Mouse (Mus musculus): ENCODE data around the gene Fzr1. TPM values are rescaled to one million over a fixed set of nuclear protein-coding genes. Genes with fewer than 3 reads are reported as not detected.

The Fzr1 gene
- polyA plus RNA-seq, 1 experiment from 2014 or later, result 70.0 TPM

DNA sequence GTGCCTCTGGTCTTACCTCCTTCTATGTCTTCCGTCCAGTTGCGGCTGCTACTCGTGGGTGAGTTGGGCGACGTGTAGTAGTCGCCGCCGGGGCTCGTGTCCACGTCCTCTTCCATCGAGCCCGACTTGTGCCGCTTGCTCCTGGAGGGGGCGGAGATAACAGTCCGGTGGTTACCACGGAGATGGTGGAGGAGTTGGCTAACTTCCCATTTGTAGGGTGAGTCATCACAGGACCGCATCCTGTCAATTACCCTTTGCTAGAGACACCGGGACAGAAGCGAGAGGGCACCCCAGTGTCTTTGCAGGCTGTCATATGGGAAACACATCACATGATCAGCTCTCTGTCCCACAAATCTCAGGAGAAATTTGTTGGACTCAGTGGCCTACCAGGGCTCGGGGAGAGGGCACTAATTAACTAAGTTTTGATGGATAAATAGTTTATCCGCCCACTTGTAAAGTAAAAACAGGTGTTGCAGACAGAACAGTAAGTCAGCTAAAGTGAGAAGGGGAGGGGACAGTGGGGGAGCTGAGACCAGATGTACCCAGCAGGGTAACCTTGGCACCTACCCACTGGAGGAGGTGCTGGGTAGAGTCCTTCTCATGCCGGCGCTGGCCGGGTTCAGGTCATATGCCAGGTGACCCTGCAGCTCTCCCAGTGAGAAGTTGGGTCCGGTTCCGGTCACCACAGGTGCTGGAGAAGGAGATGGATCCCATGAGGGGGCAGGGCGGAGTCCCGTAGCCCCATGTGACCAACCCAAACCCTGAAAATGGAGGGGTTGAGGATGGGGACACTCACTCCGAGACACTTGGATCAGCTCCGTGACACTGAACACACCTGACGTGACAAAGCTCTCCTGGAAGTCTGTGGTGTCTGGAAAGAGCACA is 29.5 kb upstream of the Fzr1 start:
- H3K4me1 ChIP-seq (ENCODE audit: control insufficient read depth, insufficient read depth, low read length), result peaks cover 81% of the 10 kb centered on the region
- H3K36me3 ChIP-seq (ENCODE audit: control insufficient read depth, insufficient read depth, low read length), result peaks cover 5% of the 10 kb centered on the region; the same call in 1 of the 2 replicates
- H3K27me3 ChIP-seq (ENCODE audit: control insufficient read depth, insufficient read depth, low read length), result peaks cover 12% of the 10 kb centered on the region; the same call in 1 of the 2 replicates
- 20% methylated on average over 31 of the region's 31 CpGs for WGBS (ENCODE audit: insufficient replicate concordance)
- H3K4me2 ChIP-seq, result peak overlapping the region; percentile 41
- H3K9me3 ChIP-seq (replicated peaks; ENCODE audit: control insufficient read depth, low read length), result no peaks in the 10 kb centered on the region
- peak overlapping the region; percentile 36 for H3K4me3 ChIP-seq (ENCODE audit: low read depth, low read length)
- ATAC-seq (replicated peaks; ENCODE audit: insufficient number of reproducible peaks, low FRiP score, low TSS enrichment), result 0 out of 2 replicates have a peak, but pooled peaks have one; percentile 13
- peak overlapping the region; percentile 58 for H3K9ac ChIP-seq (ENCODE audit: low read depth, low read length)
- peak overlapping the region; percentile 72 for H3K27ac ChIP-seq (ENCODE audit: low read depth, low read length)

DNA sequence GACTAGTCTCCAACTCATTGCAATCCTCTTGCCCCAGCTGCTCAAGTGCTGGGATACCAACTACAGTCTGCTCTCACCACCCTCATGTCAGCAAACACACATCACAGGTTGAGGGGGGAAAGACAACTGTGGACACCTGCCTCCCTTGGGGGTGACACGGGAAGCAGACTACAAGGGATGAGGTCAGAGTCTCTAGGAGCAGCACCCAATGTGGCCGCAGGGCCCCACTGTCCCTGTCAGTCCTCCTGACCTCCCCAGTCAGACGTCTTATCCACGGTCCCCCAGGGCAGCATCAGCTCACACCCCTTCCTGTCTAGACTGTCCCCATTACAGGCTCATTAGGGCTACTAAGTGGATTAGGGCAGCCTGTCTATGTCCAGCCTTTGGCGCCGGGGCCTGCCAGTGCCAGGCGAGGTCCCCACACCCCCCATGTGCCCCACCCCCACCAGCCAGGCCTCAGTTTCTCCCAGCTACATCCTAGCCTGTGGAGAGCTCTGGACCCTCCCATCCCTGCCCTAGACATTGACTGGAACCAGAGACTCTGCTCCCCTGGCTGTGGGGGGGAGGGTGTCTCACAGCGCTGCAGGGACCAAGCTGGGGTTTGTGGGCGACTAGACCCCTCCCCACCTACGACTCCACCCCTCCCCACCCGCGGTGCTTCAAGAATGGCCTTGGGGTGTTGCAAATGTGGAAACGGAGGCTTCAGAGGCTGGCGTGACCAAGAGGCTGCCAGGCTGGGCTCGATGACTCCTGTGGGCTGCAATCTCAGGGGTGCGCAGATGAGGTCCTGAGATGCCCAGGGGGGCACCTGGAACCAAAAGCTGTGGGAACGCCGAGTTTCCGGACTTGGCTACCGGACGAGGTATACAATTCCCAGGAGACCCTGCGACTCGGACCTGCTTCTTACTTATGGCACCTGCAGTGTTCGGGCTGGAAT is 28.5 kb upstream of the Fzr1 start:
- Histone ChIP-seq H3K4me1 (ENCODE audit: control insufficient read depth, insufficient read depth, low read length) (peaks cover 81% of the 10 kb centered on the region), H3K4me3 (ENCODE audit: low read depth, low read length) (peak overlapping the region; percentile 36), H3K4me2 (peak overlapping the region; percentile 41), H3K9ac (ENCODE audit: low read depth, low read length) (peak overlapping the region; percentile 58), H3K27ac (ENCODE audit: low read depth, low read length) (peak overlapping the region; percentile 36), H3K27me3 (ENCODE audit: control insufficient read depth, insufficient read depth, low read length) (peaks cover 12% of the 10 kb centered on the region; the same call in 1 of the 2 replicates), H3K9me3 (replicated peaks; ENCODE audit: control insufficient read depth, low read length) (no peaks in the 10 kb centered on the region), H3K36me3 (ENCODE audit: control insufficient read depth, insufficient read depth, low read length) (peaks cover 5% of the 10 kb centered on the region; the same call in 1 of the 2 replicates)
- WGBS (ENCODE audit: insufficient replicate concordance), result 18% methylated on average over 24 of the region's 24 CpGs
- ATAC-seq (replicated peaks; ENCODE audit: insufficient number of reproducible peaks, low FRiP score, low TSS enrichment), result no peak

DNA sequence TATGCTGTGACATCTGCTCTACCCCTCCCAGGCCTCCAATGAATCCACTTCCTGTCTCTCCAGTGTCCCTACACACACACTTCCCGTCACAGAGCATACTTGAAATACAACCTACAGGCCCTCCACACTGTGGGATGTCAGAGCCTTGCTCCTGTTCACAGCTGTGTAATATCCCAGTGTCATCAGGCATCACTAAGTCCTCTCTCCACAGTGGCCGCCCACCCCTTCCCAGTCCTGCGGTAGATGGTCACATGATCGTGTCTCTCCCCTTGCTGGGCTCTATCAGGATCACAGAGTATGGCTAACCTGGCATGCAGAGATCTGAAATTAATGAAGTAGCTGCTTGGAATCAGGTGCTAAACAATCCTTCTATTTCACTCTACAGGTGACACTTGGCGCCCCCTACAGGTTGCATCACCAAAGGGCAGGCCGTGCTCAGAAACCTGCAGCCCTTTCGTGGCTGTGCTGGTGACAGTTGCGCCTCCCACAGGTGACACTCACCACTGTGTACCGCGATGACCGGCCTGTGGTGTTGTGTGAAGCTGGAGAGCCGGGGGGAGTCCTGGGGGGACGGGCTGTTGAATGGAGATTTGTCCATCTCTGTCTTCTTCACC is 27.4 kb upstream of the Fzr1 start:
- 39% methylated on average over 13 of the region's 13 CpGs for WGBS (ENCODE audit: insufficient replicate concordance)
- Histone ChIP-seq H3K4me3 (ENCODE audit: low read depth, low read length) (peak overlapping the region; percentile 36; the same call in 1 of the 2 replicates), H3K27ac (ENCODE audit: low read depth, low read length) (no peak overlapping the region), H3K4me2 (peak overlapping the region; percentile 41), H3K27me3 (ENCODE audit: control insufficient read depth, insufficient read depth, low read length) (peaks cover 14% of the 10 kb centered on the region), H3K4me1 (ENCODE audit: control insufficient read depth, insufficient read depth, low read length) (peaks cover 81% of the 10 kb centered on the region), H3K36me3 (ENCODE audit: control insufficient read depth, insufficient read depth, low read length) (peaks cover 5% of the 10 kb centered on the region; the same call in 1 of the 2 replicates), H3K9ac (ENCODE audit: low read depth, low read length) (no peak overlapping the region), H3K9me3 (replicated peaks; ENCODE audit: control insufficient read depth, low read length) (no peaks in the 10 kb centered on the region)
- ATAC-seq (replicated peaks; ENCODE audit: insufficient number of reproducible peaks, low FRiP score, low TSS enrichment), result no peak

DNA sequence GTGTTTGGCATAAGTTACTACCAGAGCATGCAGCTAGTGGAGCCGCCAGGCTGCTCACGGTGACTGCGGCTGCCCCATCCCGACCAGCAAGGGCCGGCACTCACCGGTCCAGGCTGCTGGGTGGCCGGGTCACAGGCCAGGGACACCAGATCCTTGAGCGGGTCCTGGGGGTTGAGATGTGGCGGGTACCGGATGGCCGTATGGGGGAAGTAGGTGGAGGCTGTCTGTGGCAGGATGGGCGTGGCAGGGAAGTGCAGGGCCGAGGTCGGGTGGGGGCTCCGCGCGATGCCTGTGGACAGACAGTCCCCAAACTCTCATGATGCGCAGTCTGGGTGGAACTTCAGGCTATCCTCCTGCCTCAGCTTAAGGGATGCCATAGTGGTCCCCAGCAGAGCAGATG is 26.4 kb upstream of the Fzr1 start:
- Histone ChIP-seq H3K9ac (ENCODE audit: low read depth, low read length) (no peak overlapping the region), H3K36me3 (ENCODE audit: control insufficient read depth, insufficient read depth, low read length) (peaks cover 11% of the 10 kb centered on the region; the same call in 1 of the 2 replicates), H3K9me3 (replicated peaks; ENCODE audit: control insufficient read depth, low read length) (no peaks in the 10 kb centered on the region), H3K27ac (ENCODE audit: low read depth, low read length) (peak overlapping the region; percentile 29; the same call in 1 of the 2 replicates), H3K27me3 (ENCODE audit: control insufficient read depth, insufficient read depth, low read length) (peaks cover 21% of the 10 kb centered on the region), H3K4me2 (0 out of 2 replicates have a peak overlapping the region, but pooled peaks have one; percentile 1), H3K4me3 (ENCODE audit: low read depth, low read length) (no peak overlapping the region), H3K4me1 (ENCODE audit: control insufficient read depth, insufficient read depth, low read length) (peaks cover 72% of the 10 kb centered on the region)
- no peak for ATAC-seq (replicated peaks; ENCODE audit: insufficient number of reproducible peaks, low FRiP score, low TSS enrichment)
- 58% methylated on average over 18 of the region's 18 CpGs for WGBS (ENCODE audit: insufficient replicate concordance)

DNA sequence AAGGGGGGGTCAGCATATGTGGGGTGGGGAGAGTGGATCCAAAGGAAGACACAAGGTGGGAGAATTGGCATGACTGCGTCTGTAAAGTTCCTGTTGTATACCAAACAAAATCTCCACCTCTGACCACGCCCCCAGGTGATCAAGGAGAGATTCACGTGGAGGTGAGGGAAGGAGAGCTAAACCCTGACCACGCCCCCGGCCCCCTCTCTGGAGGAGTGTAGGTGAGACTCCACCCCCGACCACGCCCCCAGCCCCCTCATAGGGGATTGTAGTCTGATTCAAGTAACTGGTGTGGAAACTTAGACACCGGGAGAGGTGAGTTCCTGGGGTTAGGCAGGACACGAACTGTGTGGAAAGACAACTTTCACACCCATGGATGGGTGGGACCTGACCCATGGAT is 25.8 kb upstream of the Fzr1 start:
- H3K9ac ChIP-seq (ENCODE audit: low read depth, low read length), result no peak overlapping the region
- H3K27me3 ChIP-seq (ENCODE audit: control insufficient read depth, insufficient read depth, low read length), result peaks cover 21% of the 10 kb centered on the region
- H3K36me3 ChIP-seq (ENCODE audit: control insufficient read depth, insufficient read depth, low read length), result peaks cover 13% of the 10 kb centered on the region; the same call in 1 of the 2 replicates
- no peak for ATAC-seq (replicated peaks; ENCODE audit: insufficient number of reproducible peaks, low FRiP score, low TSS enrichment)
- H3K9me3 ChIP-seq (replicated peaks; ENCODE audit: control insufficient read depth, low read length), result no peaks in the 10 kb centered on the region
- H3K4me2 ChIP-seq, result no peak overlapping the region
- peak overlapping the region; percentile 29; the same call in 1 of the 2 replicates for H3K27ac ChIP-seq (ENCODE audit: low read depth, low read length)
- 18% methylated on average over 9 of the region's 9 CpGs for WGBS (ENCODE audit: insufficient replicate concordance)
- peaks cover 65% of the 10 kb centered on the region for H3K4me1 ChIP-seq (ENCODE audit: control insufficient read depth, insufficient read depth, low read length)
- H3K4me3 ChIP-seq (ENCODE audit: low read depth, low read length), result no peak overlapping the region

DNA sequence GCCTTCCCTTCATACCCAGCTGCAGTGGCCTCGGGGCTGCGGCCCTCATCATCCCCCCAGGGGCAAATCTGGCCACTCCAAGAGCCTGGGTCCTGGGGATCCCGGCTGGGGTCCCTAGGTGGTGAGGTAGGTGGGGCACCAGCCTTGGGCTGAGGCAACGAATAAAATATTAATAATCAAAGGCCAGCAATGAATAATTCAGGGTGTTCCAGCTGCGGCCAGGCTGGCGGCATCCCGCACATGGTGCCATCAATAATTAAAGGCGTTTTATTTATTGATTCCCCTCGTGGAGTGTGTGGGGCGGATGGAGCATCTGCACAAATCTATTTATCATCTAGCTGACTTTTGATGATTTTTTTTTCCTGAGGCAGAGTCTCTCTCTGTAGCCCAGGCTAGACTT is 25.2 kb upstream of the Fzr1 start:
- H3K9ac ChIP-seq (ENCODE audit: low read depth, low read length), result no peak overlapping the region
- H3K27ac ChIP-seq (ENCODE audit: low read depth, low read length), result peak overlapping the region; percentile 88
- H3K4me2 ChIP-seq, result no peak overlapping the region
- H3K9me3 ChIP-seq (replicated peaks; ENCODE audit: control insufficient read depth, low read length), result no peaks in the 10 kb centered on the region
- no peak for ATAC-seq (replicated peaks; ENCODE audit: insufficient number of reproducible peaks, low FRiP score, low TSS enrichment)
- WGBS (ENCODE audit: insufficient replicate concordance), result 60% methylated on average over 10 of the region's 10 CpGs
- no peak overlapping the region for H3K4me3 ChIP-seq (ENCODE audit: low read depth, low read length)
- peaks cover 59% of the 10 kb centered on the region for H3K4me1 ChIP-seq (ENCODE audit: control insufficient read depth, insufficient read depth, low read length)
- peaks cover 21% of the 10 kb centered on the region for H3K27me3 ChIP-seq (ENCODE audit: control insufficient read depth, insufficient read depth, low read length)
- H3K36me3 ChIP-seq (ENCODE audit: control insufficient read depth, insufficient read depth, low read length), result peaks cover 13% of the 10 kb centered on the region; the same call in 1 of the 2 replicates

DNA sequence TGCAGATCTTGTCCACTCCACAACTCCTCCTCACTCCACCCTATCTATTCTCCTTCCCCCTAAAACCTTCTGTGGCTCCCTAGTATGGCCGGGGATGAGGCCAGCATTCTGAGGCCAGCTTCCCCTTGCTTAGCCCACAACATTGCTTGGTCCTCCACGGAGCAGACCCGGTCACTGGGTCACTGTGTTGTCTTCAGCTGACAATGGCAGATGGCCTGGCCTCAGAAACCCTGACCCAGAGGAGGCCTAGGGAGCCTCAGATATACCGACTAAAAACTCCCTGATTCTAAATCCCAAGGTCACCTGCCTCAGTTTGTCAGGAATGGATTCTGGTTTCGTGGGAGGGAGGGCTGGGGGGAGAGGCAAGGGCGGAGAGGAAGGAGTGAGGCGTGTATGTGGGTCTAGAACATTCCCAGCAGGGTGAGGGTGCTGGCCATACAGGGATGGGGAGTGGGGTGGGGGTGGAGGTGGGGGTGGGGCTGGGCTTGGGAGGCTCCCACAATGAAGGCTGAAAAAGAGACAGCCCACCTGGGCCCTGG is 24.0 kb upstream of the Fzr1 start:
- ATAC-seq (replicated peaks; ENCODE audit: insufficient number of reproducible peaks, low FRiP score, low TSS enrichment), result peak; percentile 6; the same call in 1 of the 2 replicates
- H3K27me3 ChIP-seq (ENCODE audit: control insufficient read depth, insufficient read depth, low read length), result peaks cover 21% of the 10 kb centered on the region
- H3K4me2 ChIP-seq, result peak overlapping the region; percentile 49
- H3K27ac ChIP-seq (ENCODE audit: low read depth, low read length), result peak overlapping the region; percentile 88
- WGBS (ENCODE audit: insufficient replicate concordance), result 20% methylated on average over 7 of the region's 7 CpGs
- H3K36me3 ChIP-seq (ENCODE audit: control insufficient read depth, insufficient read depth, low read length), result peaks cover 13% of the 10 kb centered on the region; the same call in 1 of the 2 replicates
- peaks cover 47% of the 10 kb centered on the region for H3K4me1 ChIP-seq (ENCODE audit: control insufficient read depth, insufficient read depth, low read length)
- no peaks in the 10 kb centered on the region for H3K9me3 ChIP-seq (replicated peaks; ENCODE audit: control insufficient read depth, low read length)
- peak overlapping the region; percentile 66 for H3K9ac ChIP-seq (ENCODE audit: low read depth, low read length)
- H3K4me3 ChIP-seq (ENCODE audit: low read depth, low read length), result peak overlapping the region; percentile 8; the same call in 1 of the 2 replicates
